Mouse (Mus musculus): Measurements from ENCODE around the gene Utrn. TPM values are rescaled to one million over a fixed set of nuclear protein-coding genes. Genes with fewer than 3 reads are reported as not detected.

Utrn gene
- polyA plus RNA-seq, 1 experiment from 2014 or later: 21.5 TPM

DNA sequence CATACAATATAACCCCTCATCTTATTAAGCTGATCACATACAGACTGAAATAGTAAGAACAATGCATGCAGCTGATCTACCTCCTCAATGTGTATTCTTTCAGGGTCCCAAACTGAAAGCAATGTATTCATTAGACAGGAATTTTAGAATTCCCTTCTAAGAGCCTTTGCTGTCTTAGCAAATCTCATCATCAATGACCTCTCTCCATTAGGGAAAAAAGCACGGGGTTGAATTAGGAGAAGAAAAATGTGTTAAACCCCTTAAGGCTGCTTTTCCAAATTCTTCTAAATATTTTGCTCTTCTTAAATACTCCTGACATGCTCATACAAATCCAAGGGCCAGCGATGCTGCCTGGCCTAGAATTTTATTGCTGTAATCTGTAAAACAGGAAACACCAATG is 97.7 kb downstream of the Utrn start:
- Histone ChIP-seq H3K9ac (ENCODE audit: low read depth, low read length) (no peak overlapping the region), H3K36me3 (ENCODE audit: control insufficient read depth, insufficient read depth) (no peaks in the 10 kb centered on the region), H3K27ac (ENCODE audit: low read depth, low read length) (no peak overlapping the region), H3K4me3 (ENCODE audit: low read depth, low read length) (no peak overlapping the region), H3K9me3 (ENCODE audit: control insufficient read depth) (no peaks in the 10 kb centered on the region), H3K27me3 (replicated peaks; ENCODE audit: control insufficient read depth, insufficient read depth, low read length) (no peaks in the 10 kb centered on the region), H3K4me2 (replicated peaks; ENCODE audit: low read depth) (no peak overlapping the region), H3K4me1 (replicated peaks; ENCODE audit: control insufficient read depth, insufficient read depth, low read length) (no peaks in the 10 kb centered on the region; the same call in 1 of the 2 replicates)
- 81% methylated on average over 2 of the region's 2 CpGs for WGBS
- TF ChIP-seq CTCF (IDR thresholded peaks at IDR 0.05; ENCODE audit: low read depth): no peak
- ATAC-seq: no peak

DNA sequence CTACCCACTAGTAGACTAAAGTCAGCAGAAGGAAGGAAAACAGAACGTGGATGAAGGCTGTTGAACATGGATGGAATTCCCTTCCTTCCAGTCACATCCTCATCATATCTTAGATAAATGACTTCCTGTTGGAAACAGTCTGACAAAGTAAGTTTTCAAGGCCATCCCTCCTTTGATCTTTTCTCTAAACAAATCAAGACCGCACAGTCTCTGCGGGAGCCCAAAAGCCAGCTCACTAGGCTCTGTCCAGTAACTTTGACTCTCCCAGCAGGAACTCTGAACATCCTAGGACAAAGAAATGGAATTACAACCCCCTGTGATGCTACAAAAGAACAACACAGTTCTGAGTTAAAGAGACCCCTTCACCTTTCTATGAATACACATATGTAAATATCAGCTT is 106.5 kb downstream of the Utrn start:
- H3K9me3 ChIP-seq (ENCODE audit: control insufficient read depth): no peaks in the 10 kb centered on the region
- H3K4me3 ChIP-seq (ENCODE audit: low read depth, low read length): no peak overlapping the region
- no peak overlapping the region for H3K27ac ChIP-seq (ENCODE audit: low read depth, low read length)
- 0 out of 2 replicates have a peak, but pooled peaks cover 4% of the 10 kb centered on the region for H3K36me3 ChIP-seq (ENCODE audit: control insufficient read depth, insufficient read depth)
- H3K27me3 ChIP-seq (replicated peaks; ENCODE audit: control insufficient read depth, insufficient read depth, low read length): no peaks in the 10 kb centered on the region
- no peaks in the 10 kb centered on the region for H3K4me1 ChIP-seq (replicated peaks; ENCODE audit: control insufficient read depth, insufficient read depth, low read length)
- WGBS: 55% methylated on average over 3 of the region's 3 CpGs
- no peak for ATAC-seq
- H3K4me2 ChIP-seq (replicated peaks; ENCODE audit: low read depth): no peak overlapping the region
- no peak for TF ChIP-seq CTCF (IDR thresholded peaks at IDR 0.05; ENCODE audit: low read depth)
- H3K9ac ChIP-seq (ENCODE audit: low read depth, low read length): no peak overlapping the region

DNA sequence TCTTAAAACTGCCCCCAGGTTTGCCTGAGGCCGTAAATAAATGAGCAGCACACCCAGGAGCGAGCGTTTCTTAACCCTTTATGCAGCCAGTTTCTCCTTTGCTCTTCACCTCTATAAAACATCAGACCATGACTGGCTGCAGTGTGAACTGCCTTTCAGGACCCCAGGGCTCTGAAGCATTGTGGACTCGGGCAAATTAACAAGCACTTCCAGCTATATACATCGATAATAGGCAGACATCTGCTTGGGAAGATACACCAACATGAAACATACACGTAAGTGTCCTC is 110.5 kb downstream of the Utrn start:
- no peak overlapping the region for H3K4me2 ChIP-seq (replicated peaks; ENCODE audit: low read depth)
- no peaks in the 10 kb centered on the region for H3K4me1 ChIP-seq (replicated peaks; ENCODE audit: control insufficient read depth, insufficient read depth, low read length)
- 0 out of 2 replicates have a peak, but pooled peaks cover 4% of the 10 kb centered on the region for H3K36me3 ChIP-seq (ENCODE audit: control insufficient read depth, insufficient read depth)
- WGBS: 59% methylated on average over 6 of the region's 6 CpGs
- TF ChIP-seq CTCF (IDR thresholded peaks at IDR 0.05; ENCODE audit: low read depth): no peak
- H3K27ac ChIP-seq (ENCODE audit: low read depth, low read length): no peak overlapping the region
- ATAC-seq: no peak
- H3K9ac ChIP-seq (ENCODE audit: low read depth, low read length): no peak overlapping the region
- H3K4me3 ChIP-seq (ENCODE audit: low read depth, low read length): no peak overlapping the region
- no peaks in the 10 kb centered on the region for H3K27me3 ChIP-seq (replicated peaks; ENCODE audit: control insufficient read depth, insufficient read depth, low read length)
- H3K9me3 ChIP-seq (ENCODE audit: control insufficient read depth): no peaks in the 10 kb centered on the region

DNA sequence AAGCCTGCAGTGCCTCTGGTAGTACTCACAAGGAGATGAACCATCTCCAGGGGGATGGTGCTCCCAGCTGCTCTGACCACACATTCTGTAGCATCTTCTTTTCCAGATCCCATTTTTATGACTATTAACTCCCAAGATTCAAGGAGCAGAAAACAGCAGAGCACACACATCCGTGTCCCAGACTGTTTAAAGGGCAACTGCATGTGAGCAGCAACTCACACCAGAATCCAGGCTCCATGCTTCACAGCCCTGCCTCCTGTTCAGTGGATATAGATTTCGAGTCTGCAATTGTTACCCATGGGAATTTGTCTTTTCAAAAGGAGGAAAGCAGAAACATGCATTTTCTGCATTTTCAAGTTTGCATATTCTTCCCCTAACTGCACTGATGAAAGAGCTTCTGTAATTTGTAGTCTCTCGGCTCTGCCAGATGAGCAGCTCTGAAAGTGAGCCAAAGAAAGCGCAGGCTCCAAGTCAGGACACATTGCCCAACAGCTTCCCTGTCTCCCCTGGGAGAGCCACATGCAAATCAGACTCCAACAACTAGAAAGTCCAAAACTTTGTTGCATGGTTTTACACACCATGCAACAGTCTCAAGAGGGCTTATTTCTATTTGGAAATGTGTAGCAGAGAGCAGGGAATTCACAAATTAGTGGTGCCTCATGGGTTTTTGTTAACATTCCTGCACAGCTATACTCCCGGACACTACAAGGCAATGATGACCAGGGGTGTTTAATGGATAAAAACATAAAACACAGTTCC is 111.0 kb downstream of the Utrn start:
- whole genome bisulfite sequencing: 59% methylated on average over 5 of the region's 5 CpGs
- no peak overlapping the region for H3K4me3 ChIP-seq (ENCODE audit: low read depth, low read length)
- ATAC-seq: no peak

DNA sequence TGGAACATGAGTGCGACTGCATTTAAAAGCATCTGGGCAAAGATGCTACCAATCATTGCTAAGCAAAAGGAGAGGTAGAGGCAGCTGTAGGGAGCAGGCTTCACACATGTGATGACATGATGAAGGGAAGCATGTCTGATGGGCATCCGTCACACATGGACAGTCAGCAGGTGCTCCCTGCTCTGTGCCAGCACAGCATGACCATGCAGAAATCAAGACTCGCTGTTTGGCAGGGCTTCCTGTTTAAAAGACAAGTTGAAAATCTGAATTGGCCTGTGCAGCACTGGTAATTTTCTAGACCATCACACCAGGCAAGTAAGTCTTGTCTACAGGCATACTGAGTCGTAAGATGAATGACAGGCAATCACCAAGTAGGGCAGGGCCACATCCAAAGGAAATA is 112.5 kb downstream of the Utrn start:
- Histone ChIP-seq H3K27me3 (replicated peaks; ENCODE audit: control insufficient read depth, insufficient read depth, low read length) (no peaks in the 10 kb centered on the region), H3K4me1 (replicated peaks; ENCODE audit: control insufficient read depth, insufficient read depth, low read length) (no peaks in the 10 kb centered on the region), H3K4me2 (replicated peaks; ENCODE audit: low read depth) (no peak overlapping the region), H3K9me3 (ENCODE audit: control insufficient read depth) (no peaks in the 10 kb centered on the region), H3K4me3 (ENCODE audit: low read depth, low read length) (no peak overlapping the region), H3K27ac (ENCODE audit: low read depth, low read length) (no peak overlapping the region), H3K36me3 (ENCODE audit: control insufficient read depth, insufficient read depth) (no peaks in the 10 kb centered on the region), H3K9ac (ENCODE audit: low read depth, low read length) (no peak overlapping the region)
- no peak for TF ChIP-seq CTCF (IDR thresholded peaks at IDR 0.05; ENCODE audit: low read depth)
- WGBS: 90% methylated on average over 4 of the region's 4 CpGs
- ATAC-seq: no peak

More for the DNA sequence above, 111.0 kb downstream of the Utrn start:
- H3K27ac ChIP-seq (ENCODE audit: low read depth, low read length): no peak overlapping the region
- TF ChIP-seq CTCF (IDR thresholded peaks at IDR 0.05; ENCODE audit: low read depth): no peak
- no peaks in the 10 kb centered on the region for H3K4me1 ChIP-seq (replicated peaks; ENCODE audit: control insufficient read depth, insufficient read depth, low read length)
- no peak overlapping the region for H3K4me2 ChIP-seq (replicated peaks; ENCODE audit: low read depth)
- no peak overlapping the region for H3K9ac ChIP-seq (ENCODE audit: low read depth, low read length)
- no peaks in the 10 kb centered on the region for H3K36me3 ChIP-seq (ENCODE audit: control insufficient read depth, insufficient read depth)
- H3K27me3 ChIP-seq (replicated peaks; ENCODE audit: control insufficient read depth, insufficient read depth, low read length): no peaks in the 10 kb centered on the region
- no peaks in the 10 kb centered on the region for H3K9me3 ChIP-seq (ENCODE audit: control insufficient read depth)

DNA sequence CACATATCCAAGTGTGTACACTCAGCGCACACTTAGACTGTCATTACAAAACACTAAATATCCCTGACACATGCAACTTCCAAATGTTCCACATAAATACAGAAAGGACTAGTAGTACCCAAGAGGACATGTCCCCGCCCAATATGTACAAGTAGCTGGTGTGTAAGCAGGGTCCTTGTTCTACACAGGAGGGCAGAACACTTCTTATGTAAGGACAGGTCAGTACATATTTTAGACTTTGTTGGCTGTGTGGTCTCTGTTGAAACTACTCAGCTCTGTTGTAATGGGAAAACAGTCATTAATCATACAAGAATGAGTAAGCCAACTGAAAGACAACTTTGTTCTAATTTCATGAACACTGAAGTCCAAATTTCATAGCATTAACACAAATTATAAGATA is 114.3 kb downstream of the Utrn start:
- Histone ChIP-seq H3K4me2 (replicated peaks; ENCODE audit: low read depth) (no peak overlapping the region), H3K27ac (ENCODE audit: low read depth, low read length) (no peak overlapping the region), H3K4me1 (replicated peaks; ENCODE audit: control insufficient read depth, insufficient read depth, low read length) (no peaks in the 10 kb centered on the region), H3K4me3 (ENCODE audit: low read depth, low read length) (no peak overlapping the region), H3K36me3 (ENCODE audit: control insufficient read depth, insufficient read depth) (no peaks in the 10 kb centered on the region), H3K27me3 (replicated peaks; ENCODE audit: control insufficient read depth, insufficient read depth, low read length) (no peaks in the 10 kb centered on the region), H3K9ac (ENCODE audit: low read depth, low read length) (no peak overlapping the region), H3K9me3 (ENCODE audit: control insufficient read depth) (no peaks in the 10 kb centered on the region)
- 93% methylated on average over 2 of the region's 2 CpGs for WGBS
- no peak for ATAC-seq
- no peak for TF ChIP-seq CTCF (IDR thresholded peaks at IDR 0.05; ENCODE audit: low read depth)

Measured in intestine, postnatal 0 days (tissue).